Mouse (Mus musculus): Measurements from ENCODE around the gene Susd2. TPM values are rescaled to one million over a fixed set of nuclear protein-coding genes. Genes with fewer than 3 reads are reported as not detected.
A peak's percentile ranks its signal among the peaks of the same experiment; 100 is the strongest.

The Susd2 gene
- polyA plus RNA-seq, 1 experiment from 2014 or later, result 11.0 TPM

- Histone ChIP-seq H3K4me2 (no peak overlapping the region), H3K36me3 (peaks cover 69% of the 10 kb centered on the region), H3K9me3 (replicated peaks) (no peaks in the 10 kb centered on the region), H3K9ac (no peak overlapping the region), H3K27me3 (no peaks in the 10 kb centered on the region), H3K4me3 (no peak overlapping the region), H3K4me1 (replicated peaks) (peaks cover 14% of the 10 kb centered on the region), H3K27ac (no peak overlapping the region)
- 91% methylated on average over 16 of the region's 16 CpGs for WGBS
- ATAC-seq (replicated peaks; ENCODE audit: insufficient number of reproducible peaks, insufficient read depth, low FRiP score, low read depth), result no peak
These were observed 7.7 kb upstream of the Susd2 start for GRCm38 (mm10) chr10:75651381-75652068.

GRCm38 (mm10) chr10:75650306-75650902 lies 6.6 kb upstream of the Susd2 start:
- no peak overlapping the region for H3K9ac ChIP-seq
- 87% methylated on average over 6 of the region's 6 CpGs for WGBS
- H3K4me2 ChIP-seq, result no peak overlapping the region
- no peaks in the 10 kb centered on the region for H3K9me3 ChIP-seq (replicated peaks)
- no peak overlapping the region for H3K27ac ChIP-seq
- H3K4me3 ChIP-seq, result no peak overlapping the region
- H3K4me1 ChIP-seq (replicated peaks), result peaks cover 19% of the 10 kb centered on the region
- H3K27me3 ChIP-seq, result no peaks in the 10 kb centered on the region
- peaks cover 66% of the 10 kb centered on the region for H3K36me3 ChIP-seq
- ATAC-seq (replicated peaks; ENCODE audit: insufficient number of reproducible peaks, insufficient read depth, low FRiP score, low read depth), result no peak

- 90% methylated on average over 4 of the region's 4 CpGs for WGBS
These were observed 5.7 kb upstream of the Susd2 start for GRCm38 (mm10) chr10:75649406-75649995.

GRCm38 (mm10) chr10:75649001-75649400 lies 5.2 kb upstream of the Susd2 start:
- WGBS, result 86% methylated on average over 7 of the region's 7 CpGs
- Histone ChIP-seq H3K4me2 (no peak overlapping the region), H3K9ac (no peak overlapping the region), H3K27me3 (no peaks in the 10 kb centered on the region), H3K9me3 (replicated peaks) (no peaks in the 10 kb centered on the region), H3K4me3 (no peak overlapping the region), H3K36me3 (peaks cover 52% of the 10 kb centered on the region), H3K4me1 (replicated peaks) (peaks cover 21% of the 10 kb centered on the region), H3K27ac (no peak overlapping the region)
- no peak for ATAC-seq (replicated peaks; ENCODE audit: insufficient number of reproducible peaks, insufficient read depth, low FRiP score, low read depth)

More at GRCm38 (mm10) chr10:75649406-75649995, 5.7 kb upstream of the Susd2 start:
- Histone ChIP-seq H3K4me3 (no peak overlapping the region), H3K27me3 (no peaks in the 10 kb centered on the region), H3K9ac (no peak overlapping the region), H3K36me3 (peaks cover 57% of the 10 kb centered on the region), H3K27ac (no peak overlapping the region), H3K9me3 (replicated peaks) (no peaks in the 10 kb centered on the region), H3K4me1 (replicated peaks) (peaks cover 19% of the 10 kb centered on the region), H3K4me2 (no peak overlapping the region)
- no peak for ATAC-seq (replicated peaks; ENCODE audit: insufficient number of reproducible peaks, insufficient read depth, low FRiP score, low read depth)

- no peak for ATAC-seq (replicated peaks; ENCODE audit: insufficient number of reproducible peaks, insufficient read depth, low FRiP score, low read depth)
- 89% methylated on average over 6 of the region's 6 CpGs for WGBS
- no peak overlapping the region for H3K4me3 ChIP-seq
- H3K9ac ChIP-seq, result no peak overlapping the region
- H3K36me3 ChIP-seq, result peaks cover 45% of the 10 kb centered on the region
- H3K4me2 ChIP-seq, result no peak overlapping the region
- no peaks in the 10 kb centered on the region for H3K27me3 ChIP-seq
- H3K27ac ChIP-seq, result peak overlapping the region; percentile 91
- peaks cover 30% of the 10 kb centered on the region for H3K4me1 ChIP-seq (replicated peaks)
- H3K9me3 ChIP-seq (replicated peaks), result no peaks in the 10 kb centered on the region
These were observed 4.3 kb upstream of the Susd2 start for GRCm38 (mm10) chr10:75648091-75648490.

- ATAC-seq (replicated peaks; ENCODE audit: insufficient number of reproducible peaks, insufficient read depth, low FRiP score, low read depth), result peak; percentile 84
- Histone ChIP-seq H3K4me1 (replicated peaks) (peaks cover 37% of the 10 kb centered on the region), H3K9me3 (replicated peaks) (no peaks in the 10 kb centered on the region), H3K4me3 (no peak overlapping the region), H3K4me2 (no peak overlapping the region), H3K36me3 (peaks cover 39% of the 10 kb centered on the region), H3K27me3 (no peaks in the 10 kb centered on the region), H3K27ac (peak overlapping the region; percentile 91), H3K9ac (no peak overlapping the region)
- 32% methylated on average over 3 of the region's 3 CpGs for WGBS
These were observed 3.6 kb upstream of the Susd2 start for GRCm38 (mm10) chr10:75647362-75647761.

GRCm38 (mm10) chr10:75646406-75646805 lies 2.6 kb upstream of the Susd2 start:
- H3K9ac ChIP-seq, result no peak overlapping the region
- peak overlapping the region; percentile 91 for H3K27ac ChIP-seq

GRCm38 (mm10) chr10:75645616-75646015 lies 1.8 kb upstream of the Susd2 start:
- Histone ChIP-seq H3K9me3 (replicated peaks) (no peaks in the 10 kb centered on the region), H3K4me3 (no peak overlapping the region), H3K4me1 (replicated peaks) (peaks cover 37% of the 10 kb centered on the region), H3K27ac (no peak overlapping the region), H3K9ac (no peak overlapping the region), H3K4me2 (no peak overlapping the region), H3K36me3 (peaks cover 22% of the 10 kb centered on the region), H3K27me3 (no peaks in the 10 kb centered on the region)
- no peak for ATAC-seq (replicated peaks; ENCODE audit: insufficient number of reproducible peaks, insufficient read depth, low FRiP score, low read depth)
- WGBS, result 88% methylated on average over 8 of the region's 8 CpGs

More at GRCm38 (mm10) chr10:75646406-75646805, 2.6 kb upstream of the Susd2 start:
- Histone ChIP-seq H3K4me2 (no peak overlapping the region), H3K9me3 (replicated peaks) (no peaks in the 10 kb centered on the region), H3K4me3 (no peak overlapping the region), H3K27me3 (no peaks in the 10 kb centered on the region), H3K4me1 (replicated peaks) (peaks cover 37% of the 10 kb centered on the region), H3K36me3 (peaks cover 30% of the 10 kb centered on the region)
- ATAC-seq (replicated peaks; ENCODE audit: insufficient number of reproducible peaks, insufficient read depth, low FRiP score, low read depth), result no peak
- 88% methylated on average over 6 of the region's 6 CpGs for WGBS

- no peak overlapping the region for H3K9ac ChIP-seq
- peak overlapping the region; percentile 46; the same call in 1 of the 2 replicates for H3K4me2 ChIP-seq
- no peak overlapping the region; the same call in 1 of the 2 replicates for H3K27ac ChIP-seq
- H3K4me3 ChIP-seq, result no peak overlapping the region
- peaks cover 35% of the 10 kb centered on the region for H3K4me1 ChIP-seq (replicated peaks)
- H3K9me3 ChIP-seq (replicated peaks), result no peaks in the 10 kb centered on the region
- WGBS, result 90% methylated on average over 2 of the region's 2 CpGs
- peaks cover 7% of the 10 kb centered on the region; the same call in 1 of the 2 replicates for H3K36me3 ChIP-seq
- H3K27me3 ChIP-seq, result no peaks in the 10 kb centered on the region
- no peak for ATAC-seq (replicated peaks; ENCODE audit: insufficient number of reproducible peaks, insufficient read depth, low FRiP score, low read depth)
These were observed 917 bp downstream of the Susd2 start for GRCm38 (mm10) chr10:75642891-75643290.

- no peak for ATAC-seq (replicated peaks; ENCODE audit: insufficient number of reproducible peaks, insufficient read depth, low FRiP score, low read depth)
- Histone ChIP-seq H3K9me3 (replicated peaks) (no peaks in the 10 kb centered on the region), H3K4me3 (no peak overlapping the region), H3K4me2 (no peak overlapping the region), H3K4me1 (replicated peaks) (peaks cover 31% of the 10 kb centered on the region), H3K27me3 (no peaks in the 10 kb centered on the region), H3K9ac (no peak overlapping the region), H3K27ac (no peak overlapping the region), H3K36me3 (peaks cover 7% of the 10 kb centered on the region; the same call in 1 of the 2 replicates)
- WGBS, result 82% methylated on average over 9 of the region's 9 CpGs
These were observed 1.4 kb downstream of the Susd2 start for GRCm38 (mm10) chr10:75642436-75642835.

GRCm38 (mm10) chr10:75641721-75642222 lies 2.0 kb downstream of the Susd2 start:
- Histone ChIP-seq H3K9ac (no peak overlapping the region), H3K4me2 (no peak overlapping the region), H3K27ac (no peak overlapping the region), H3K9me3 (replicated peaks) (no peaks in the 10 kb centered on the region), H3K4me3 (no peak overlapping the region), H3K36me3 (peaks cover 7% of the 10 kb centered on the region; the same call in 1 of the 2 replicates), H3K27me3 (no peaks in the 10 kb centered on the region), H3K4me1 (replicated peaks) (peaks cover 25% of the 10 kb centered on the region)
- no peak for ATAC-seq (replicated peaks; ENCODE audit: insufficient number of reproducible peaks, insufficient read depth, low FRiP score, low read depth)
- 79% methylated on average over 7 of the region's 7 CpGs for WGBS

Measured in heart, embryonic 15.5 days (tissue).